Mouse (Mus musculus) cerebellum, adult 2 months (tissue): ENCODE measurements around the gene Fndc8. TPM values are rescaled to one million over a fixed set of nuclear protein-coding genes. Genes with fewer than 3 reads are reported as not detected.
A peak's percentile ranks its signal among the peaks of the same experiment; 100 is the strongest.

ENCODE experiments used
- DNase-seq, 2 experiments: peaks; one replicate each; pipeline ENCODE4 v3.0.0; 2021
- H3K27ac ChIP-seq: fragments of 200-500 bp; 2 replicates; pipeline ENCODE4 v1.5.1; 2012; ENCODE audit warnings: low read length, control low read depth, inconsistent platforms; ENCODE audit not compliant: insufficient read depth
- H3K27me3 ChIP-seq: fragments of 200-500 bp; 2 replicates; pipeline ENCODE4 v1.6.1; 2012; ENCODE audit warnings: inconsistent platforms, mild to moderate bottlenecking, low read length, moderate library complexity; ENCODE audit not compliant: control insufficient read depth, insufficient read depth
- H3K4me1 ChIP-seq: fragments of 200-500 bp; 2 replicates; pipeline ENCODE4 v1.6.1; 2011; ENCODE audit warnings: low read length; ENCODE audit not compliant: control insufficient read depth, insufficient read depth
- H3K4me3 ChIP-seq: fragments of 200-500 bp; replicated peaks from 2 replicates; pipeline ENCODE3; 2011; ENCODE audit warnings: mild to moderate bottlenecking, low read depth, low read length, control low read depth; ENCODE audit not compliant: insufficient read depth
- CTCF ChIP-seq: fragments of 200-500 bp; IDR thresholded peaks from 2 replicates; pipeline ENCODE4 v1.5.1; 2011; ENCODE audit warnings: low read depth, mild to moderate bottlenecking, control low read depth, low read length, moderate library complexity, borderline replicate concordance; ENCODE audit not compliant: insufficient read depth
- POLR2A ChIP-seq: fragments of 200-500 bp; IDR thresholded peaks from 2 replicates; pipeline ENCODE4 v1.6.1; 2011; ENCODE audit warnings: low read length, control low read depth, borderline replicate concordance; ENCODE audit not compliant: insufficient read depth
- WGBS: fragments of 180-500 bp; shearing (Covaris S2); methylation state at CpG from one replicate; pipeline ENCODE4 v1.1.7; 2018; 5-methylcytosine and 5-hydroxymethylcytosine counted together
- polyA plus RNA-seq: library from polyadenylated mRNA; depleted of rRNA; stranded (reverse); fragments of >200 nt; gene quantifications from 2 replicates; pipeline ENCODE4 v1.2.3, GENCODE M21; 2012

The Fndc8 gene
- polyA plus RNA-seq, 1 experiment = not detected

DNA sequence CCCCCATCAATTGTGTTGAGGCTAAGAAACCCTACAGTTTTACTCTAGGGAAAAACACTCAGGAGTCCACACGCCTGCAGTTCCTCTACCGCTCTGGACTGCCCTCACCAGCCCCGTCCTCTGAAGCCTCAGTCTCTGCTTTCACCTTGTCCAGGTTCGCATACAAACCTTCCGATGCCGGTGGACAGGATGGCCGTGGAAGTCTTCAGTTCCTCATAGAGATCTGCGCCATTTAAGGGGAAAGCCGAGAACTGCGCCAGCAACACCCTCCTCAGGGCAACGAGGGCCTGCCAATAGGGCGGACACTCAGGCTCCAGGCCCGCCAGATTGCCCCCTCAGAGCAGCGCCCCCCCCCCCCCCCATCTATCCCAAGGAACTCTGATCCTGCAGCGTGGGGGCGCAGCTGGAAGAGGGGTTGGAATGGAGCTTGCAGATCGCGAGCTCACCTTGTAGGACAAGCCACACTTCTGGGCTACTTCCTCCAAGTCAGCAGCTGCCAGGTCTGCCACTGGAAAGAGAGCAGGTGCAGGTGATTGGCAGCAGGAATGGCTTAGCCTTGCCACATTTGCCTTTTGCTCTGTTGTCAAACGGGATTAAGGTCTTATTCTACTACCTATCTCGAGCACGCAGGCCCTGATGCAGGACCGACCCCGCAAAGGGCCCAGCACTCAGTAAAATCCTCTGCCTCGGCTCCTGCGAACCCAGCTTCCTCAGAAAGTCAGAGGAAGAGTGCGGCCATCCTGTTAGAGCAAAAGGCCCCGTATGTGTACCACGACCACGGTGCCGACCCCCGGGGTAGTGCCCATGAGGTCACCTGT, 2.2 kb upstream of the Fndc8 start:
- Histone ChIP-seq H3K4me1 (peaks cover 4% of the 10 kb centered on the region; the same call in 1 of the 2 replicates), H3K4me3 (peak overlapping the region; percentile 89), H3K27ac (peak overlapping the region; percentile 53), H3K27me3 (no peaks in the 10 kb centered on the region)
- TF ChIP-seq POLR2A (no peak), CTCF (no peak)
- peak in 1 of 2 experiments; percentile 32 for DNase-seq
- 2% methylated on average over 31 of the region's 31 CpGs for WGBS

DNA sequence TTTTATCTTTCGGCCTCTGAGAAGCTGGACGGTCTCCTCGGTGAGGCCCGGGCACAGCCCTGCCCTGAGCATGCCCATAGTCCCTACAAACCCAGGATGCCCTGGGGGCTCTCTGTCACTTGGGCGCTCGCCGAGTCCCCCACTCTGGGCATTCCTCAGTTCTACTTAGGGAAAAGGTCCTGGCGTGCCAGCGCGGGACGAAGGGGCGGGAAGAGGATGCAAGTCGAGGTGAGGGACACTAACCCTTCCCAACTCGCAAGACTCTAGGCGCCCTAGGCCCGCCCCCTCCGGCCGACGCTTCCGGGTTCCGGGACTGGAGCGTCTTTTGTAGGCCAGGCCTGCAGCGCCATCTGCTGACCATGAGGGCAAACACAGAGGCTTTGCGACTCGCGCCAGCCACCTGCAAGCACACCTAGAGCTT, 1.6 kb upstream of the Fndc8 start, which contains the start of gene Rad51d:
Gene Rad51d (minus strand): TSS at position 273 of the 421 bp plus-strand sequence.
- peak within 1 kb of the TSS; percentile 53 for H3K27ac ChIP-seq
- peaks cover 4% of the 10 kb centered on the region; the same call in 1 of the 2 replicates for H3K4me1 ChIP-seq
- TF ChIP-seq CTCF (peak; percentile 94), POLR2A (peak; percentile 62; the same call in 1 of the 2 replicates)
- no peaks in the 10 kb centered on the region for H3K27me3 ChIP-seq
- peak; percentile 93 to 95 for DNase-seq
- WGBS = 1% methylated on average over 26 of the region's 26 CpGs
- peak within 1 kb of the TSS; percentile 89 for H3K4me3 ChIP-seq

DNA sequence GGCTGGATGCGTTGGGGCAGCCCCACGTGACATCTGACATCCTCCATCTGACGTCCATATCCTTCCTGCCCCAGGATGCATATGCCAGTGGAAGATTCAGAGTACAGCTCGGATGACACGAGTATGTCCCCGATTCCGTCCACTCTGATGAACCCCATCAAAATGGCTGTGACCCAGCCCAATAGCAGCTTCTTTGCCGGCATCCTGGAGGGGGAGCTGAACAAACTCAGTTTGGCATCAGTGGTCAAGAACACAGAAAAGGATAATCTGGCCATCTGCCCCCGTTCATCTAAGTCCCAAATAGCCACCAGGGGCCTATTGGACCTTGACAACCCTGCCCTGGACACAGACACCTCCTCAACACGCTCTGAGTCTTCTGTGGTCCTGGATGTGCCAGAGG, 5.6 kb downstream of the Fndc8 start:
- Histone ChIP-seq H3K27ac (no peak overlapping the region), H3K4me3 (no peak overlapping the region), H3K27me3 (no peaks in the 10 kb centered on the region), H3K4me1 (no peaks in the 10 kb centered on the region)
- TF ChIP-seq POLR2A = no peak
- WGBS = 61% methylated on average over 10 of the region's 10 CpGs
- no peak for DNase-seq

DNA sequence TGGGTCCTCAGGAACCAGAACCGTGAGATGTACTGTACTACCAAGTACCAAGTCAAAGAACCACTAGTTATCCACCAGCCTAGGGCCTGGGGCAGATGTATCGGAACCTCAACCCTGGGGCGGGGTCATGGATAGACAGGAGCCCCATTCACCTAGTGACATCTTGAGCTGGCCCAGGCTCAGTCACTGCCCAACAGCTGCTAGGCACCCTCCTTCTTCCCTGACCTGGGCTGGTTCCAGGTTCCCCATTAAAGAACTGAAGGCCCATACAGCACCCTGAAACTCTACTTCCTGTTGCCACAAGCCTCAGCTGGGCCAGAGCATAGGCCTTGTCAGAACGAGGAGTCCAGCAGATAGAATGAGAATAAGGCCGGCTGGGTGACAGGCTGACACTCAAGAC, 7.8 kb downstream of the Fndc8 start:
- H3K4me1 ChIP-seq = no peaks in the 10 kb centered on the region
- TF ChIP-seq POLR2A = no peak
- TF ChIP-seq CTCF = no peak
- no peak overlapping the region for H3K4me3 ChIP-seq
- WGBS = 91% methylated on average over 5 of the region's 5 CpGs
- H3K27me3 ChIP-seq = no peaks in the 10 kb centered on the region
- no peak for DNase-seq
- H3K27ac ChIP-seq = no peak overlapping the region

DNA sequence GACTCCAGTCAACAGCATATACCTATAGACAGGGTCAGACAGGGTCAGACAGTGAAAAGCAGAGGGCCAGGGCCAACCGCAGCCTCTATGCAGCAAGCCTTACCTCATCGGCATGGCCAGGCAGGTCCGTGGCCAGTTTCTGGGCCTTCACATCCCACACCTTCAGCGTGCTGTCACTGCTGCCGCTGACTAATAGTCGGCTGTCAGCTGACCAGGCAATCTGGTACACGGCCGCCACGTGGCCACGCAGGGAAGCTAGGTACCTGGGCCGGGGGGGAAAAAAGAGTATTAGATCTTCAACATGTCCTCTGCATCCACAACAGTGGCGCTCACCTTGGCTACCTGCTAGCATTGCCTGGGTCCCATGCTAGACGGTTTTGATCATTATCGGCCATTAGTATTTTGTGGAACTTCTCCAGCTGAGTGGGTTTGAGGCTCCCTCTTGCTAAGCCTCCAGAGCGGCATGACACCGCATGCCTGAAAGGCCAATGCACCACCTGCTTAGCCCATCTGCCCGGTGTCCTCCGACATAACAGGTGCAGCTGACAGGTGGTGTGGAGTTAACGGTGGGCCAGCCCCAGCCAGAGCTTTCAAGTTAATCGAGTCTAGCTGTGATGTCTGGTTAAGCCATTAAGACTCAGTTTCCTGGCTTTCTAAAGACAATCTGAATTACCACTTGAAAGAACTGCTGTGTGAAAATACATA, 9.8 kb downstream of the Fndc8 start:
- peak; percentile 67 to 74 for DNase-seq
- no peaks in the 10 kb centered on the region for H3K27me3 ChIP-seq
- no peak overlapping the region for H3K27ac ChIP-seq
- no peak overlapping the region for H3K4me3 ChIP-seq
- no peaks in the 10 kb centered on the region for H3K4me1 ChIP-seq
- TF ChIP-seq CTCF (no peak), POLR2A (no peak)
- 42% methylated on average over 20 of the region's 20 CpGs for WGBS

DNA sequence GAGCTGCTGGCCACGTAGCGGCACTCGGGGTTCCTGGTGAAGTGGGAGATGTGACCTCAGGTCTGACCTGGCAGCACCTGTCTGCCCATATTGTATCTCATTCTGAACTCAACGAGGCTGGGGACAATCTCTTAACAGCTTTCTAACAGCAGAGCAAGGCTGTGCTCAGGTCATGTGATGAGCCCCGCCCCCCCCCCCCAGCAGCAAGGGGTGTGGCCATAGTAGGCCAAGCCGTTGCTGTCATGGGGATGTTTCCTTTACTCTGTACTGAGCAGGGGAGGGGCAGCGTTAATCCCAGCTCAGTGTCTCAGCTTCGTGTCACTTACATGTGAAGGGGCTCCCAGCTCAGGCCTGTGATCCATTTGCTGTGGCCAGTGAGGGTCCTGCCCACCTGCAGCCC, 13.0 kb downstream of the Fndc8 start:
- no peak for DNase-seq
- TF ChIP-seq CTCF (no peak), POLR2A (no peak)
- 66% methylated on average over 8 of the region's 8 CpGs for WGBS
- Histone ChIP-seq H3K4me1 (peaks cover 4% of the 10 kb centered on the region; the same call in 1 of the 2 replicates), H3K27ac (no peak overlapping the region), H3K4me3 (no peak overlapping the region), H3K27me3 (no peaks in the 10 kb centered on the region)

DNA sequence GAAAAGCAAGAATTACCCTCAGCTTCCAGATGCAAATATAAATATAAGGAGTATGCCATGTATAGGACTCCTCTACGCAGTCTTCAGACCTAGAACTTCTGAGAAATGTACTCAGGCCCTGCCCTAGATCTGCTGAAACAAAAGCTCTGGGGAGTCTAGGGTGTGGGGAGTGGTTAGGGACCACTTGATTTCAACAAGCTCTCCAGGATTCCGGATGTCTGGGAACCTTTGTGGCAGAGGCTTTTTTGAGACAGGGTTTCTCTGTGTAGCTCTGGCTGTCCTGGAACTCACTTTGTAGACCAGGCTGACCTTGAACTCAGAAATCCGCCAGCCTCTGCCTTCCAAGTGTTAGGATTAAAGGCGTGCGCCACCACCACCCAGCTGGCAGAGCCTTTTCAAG, 13.9 kb downstream of the Fndc8 start:
- TF ChIP-seq CTCF = no peak
- no peak for TF ChIP-seq POLR2A
- no peak for DNase-seq
- no peak overlapping the region for H3K4me3 ChIP-seq
- H3K4me1 ChIP-seq = peaks cover 4% of the 10 kb centered on the region; the same call in 1 of the 2 replicates
- H3K27ac ChIP-seq = no peak overlapping the region
- WGBS = 86% methylated on average over 5 of the region's 5 CpGs
- H3K27me3 ChIP-seq = no peaks in the 10 kb centered on the region

DNA sequence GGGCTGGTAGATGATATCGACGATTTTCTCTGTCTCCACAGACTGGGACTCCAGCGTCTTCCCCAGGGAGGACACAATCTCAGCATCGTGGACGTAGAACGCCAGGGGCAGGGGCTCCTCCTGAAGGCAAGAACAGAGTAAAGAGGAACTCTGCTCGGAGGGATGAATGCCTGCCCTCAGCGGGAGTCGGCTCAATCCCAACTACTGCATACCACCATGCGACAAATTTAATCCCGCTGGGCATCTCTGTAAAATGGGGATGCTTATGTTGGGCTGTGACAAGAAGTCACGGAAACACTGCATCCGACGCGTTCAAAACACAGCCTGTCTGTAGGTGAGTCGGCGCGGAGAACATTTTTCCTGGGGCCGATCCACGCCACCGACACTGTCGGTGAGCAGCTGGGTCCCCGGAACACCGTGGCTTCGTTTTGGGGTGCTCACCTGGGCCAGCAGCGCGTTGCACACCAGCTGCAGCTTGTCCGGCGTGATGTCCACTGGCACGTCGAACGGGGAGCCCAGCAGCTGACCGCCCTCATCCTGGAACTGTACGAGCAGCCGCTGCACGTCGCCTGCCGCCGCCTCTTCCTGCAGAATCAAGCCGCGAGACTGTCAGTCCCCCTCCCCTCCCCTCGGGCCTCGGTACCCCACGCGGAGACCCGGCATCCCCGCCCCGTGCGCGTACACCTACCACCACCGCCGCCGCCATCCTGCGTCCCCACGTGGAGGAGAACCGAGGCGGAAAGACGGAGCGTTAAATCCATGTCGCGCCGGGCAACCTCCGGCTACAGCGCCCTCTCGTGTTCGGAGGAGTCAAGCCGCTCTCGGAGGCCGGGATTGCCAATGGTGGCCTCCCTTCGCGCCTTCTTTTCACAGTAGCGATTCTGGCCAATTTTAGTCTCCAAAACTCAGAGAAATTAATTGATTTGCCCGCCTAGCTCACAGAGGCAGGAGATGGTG, 16.0 kb downstream of the Fndc8 start, which contains the start of gene Nle1:
Gene Nle1 (minus strand): TSS at position 761 of the 957 bp plus-strand sequence.
- H3K27me3 ChIP-seq = no peaks in the 10 kb centered on the region
- WGBS = under 1% methylated on average over 72 of the region's 73 CpGs
- peak; percentile 89 to 95 for DNase-seq

More for the DNA sequence above, 16.0 kb downstream of the Fndc8 start, which contains the start of gene Nle1:
- TF ChIP-seq POLR2A (peak; percentile 65), CTCF (peak; percentile 82)
- H3K4me3 ChIP-seq = peak within 1 kb of the TSS; percentile 57
- H3K27ac ChIP-seq = no peak within 1 kb of the TSS
- H3K4me1 ChIP-seq = peaks cover 4% of the 10 kb centered on the region; the same call in 1 of the 2 replicates
